Mouse (Mus musculus): ENCODE results near the gene Atp5f1. TPM values are rescaled to one million over a fixed set of nuclear protein-coding genes. Genes with fewer than 3 reads are reported as not detected.
"Not testable (repeated sequence)": the region's sequence is repeated elsewhere in the genome, so short reads cannot be mapped to it uniquely, and the experiment has no call there.

Gene Atp5f1
- polyA plus RNA-seq, 1 experiment from 2014 or later, result 436 TPM

DNA sequence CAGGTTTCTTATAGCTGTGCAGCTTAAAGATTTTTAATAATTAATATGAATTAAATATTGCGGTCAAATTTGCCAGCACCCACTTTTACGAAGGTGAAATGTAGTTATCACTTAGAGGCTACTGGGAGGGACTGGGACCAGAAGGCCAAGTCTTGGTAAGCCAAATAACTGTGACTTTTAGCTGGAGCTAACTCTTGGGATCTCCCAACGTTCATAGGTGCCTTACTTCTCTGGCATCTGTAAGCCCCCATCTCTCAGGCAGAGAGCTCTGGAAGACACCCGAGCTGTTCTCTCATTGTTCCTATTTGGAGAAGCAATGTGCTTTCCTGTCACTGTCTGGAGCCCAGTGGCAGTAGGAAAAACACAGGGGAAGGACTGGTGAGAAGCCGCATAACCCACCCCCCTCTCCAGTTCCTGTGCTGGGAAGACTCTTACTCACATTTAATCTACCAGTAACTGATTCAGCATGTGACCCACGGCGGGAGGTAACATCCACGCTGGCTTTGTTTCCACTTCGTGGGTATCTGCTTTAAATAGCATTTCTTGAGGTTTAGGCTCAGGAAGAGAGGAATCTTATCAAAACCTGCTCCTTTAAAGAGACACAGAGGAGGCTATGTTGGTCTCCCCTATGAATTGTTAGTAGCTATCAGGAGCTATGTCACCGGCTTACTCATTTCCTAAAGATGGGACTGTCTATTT lies 42.1 kb downstream of the Atp5f1 start:
- H3K27me3 ChIP-seq (ENCODE audit: insufficient read depth, low read length), result no peaks in the 10 kb centered on the region
- H3K36me3 ChIP-seq (replicated peaks; ENCODE audit: insufficient read depth, low read length), result no peaks in the 10 kb centered on the region
- ATAC-seq, result peak; percentile 44; the same call in 1 of the 2 replicates
- no peak for TF ChIP-seq EP300 (IDR thresholded peaks at IDR 0.05; ENCODE audit: low read depth)
- TF ChIP-seq CTCF (IDR thresholded peaks at IDR 0.05; ENCODE audit: low read depth), result no peak
- no peak overlapping the region for H3K4me3 ChIP-seq (ENCODE audit: low read depth, low read length)
- H3K4me2 ChIP-seq (ENCODE audit: low read depth, low read length), result no peak overlapping the region
- WGBS (ENCODE audit: insufficient replicate concordance), result 38% methylated on average over 10 of the region's 10 CpGs
- no peaks in the 10 kb centered on the region for H3K9me3 ChIP-seq (ENCODE audit: low read length)
- H3K9ac ChIP-seq (replicated peaks), result no peak overlapping the region
- DNase-seq, result no peak
- peaks cover 21% of the 10 kb centered on the region for H3K4me1 ChIP-seq (ENCODE audit: insufficient read depth)
- no peak overlapping the region for H3K27ac ChIP-seq (ENCODE audit: low read depth)

DNA sequence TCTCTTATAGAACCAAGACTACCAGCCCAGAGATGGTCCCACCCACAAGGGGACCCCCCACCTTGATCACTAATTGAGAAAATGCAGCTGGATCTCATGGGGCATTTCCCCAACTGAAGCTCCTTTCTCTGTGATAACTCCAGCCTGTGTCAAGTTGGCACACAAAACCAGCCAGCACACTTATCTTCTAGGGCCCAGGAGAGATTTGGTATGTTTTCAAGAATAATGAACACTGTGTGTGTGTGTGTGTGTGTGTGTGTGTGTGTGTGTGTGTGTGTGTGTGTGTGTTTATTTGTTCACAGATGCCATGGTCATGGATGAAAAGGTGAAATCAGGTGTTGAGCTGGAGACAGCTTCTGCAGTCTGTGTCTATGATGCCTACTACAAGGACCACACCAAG lies 43.4 kb downstream of the Atp5f1 start:
- H3K4me2 ChIP-seq (ENCODE audit: low read depth, low read length); ATAC-seq; H3K9me3 ChIP-seq (ENCODE audit: low read length); H3K9ac ChIP-seq (replicated peaks); H3K36me3 ChIP-seq (replicated peaks; ENCODE audit: insufficient read depth, low read length); DNase-seq; H3K4me3 ChIP-seq (ENCODE audit: low read depth, low read length); H3K27ac ChIP-seq (ENCODE audit: low read depth); H3K27me3 ChIP-seq (ENCODE audit: insufficient read depth, low read length): not testable (repeated sequence)
- peaks cover 26% of the 10 kb centered on the region for H3K4me1 ChIP-seq (ENCODE audit: insufficient read depth)

DNA sequence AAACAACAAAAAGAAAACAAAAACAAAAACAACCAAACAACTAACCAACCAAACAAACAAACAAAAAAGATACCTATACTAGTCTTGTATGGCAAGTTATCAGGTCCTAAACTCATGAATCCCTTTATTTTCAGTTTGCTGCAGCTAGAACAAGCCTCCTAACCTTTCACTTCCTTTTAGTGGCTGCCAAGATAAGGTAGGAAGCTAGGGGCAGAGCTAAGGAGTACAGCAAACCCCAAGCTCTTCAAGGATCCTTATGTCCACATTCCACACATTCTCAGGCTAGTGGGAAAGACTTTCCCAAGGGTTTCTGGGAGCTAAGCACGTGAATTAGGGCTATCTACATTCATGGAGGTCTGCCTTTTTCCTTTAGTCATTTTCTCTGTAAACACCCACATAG lies 44.6 kb downstream of the Atp5f1 start:
- H3K4me3 ChIP-seq (ENCODE audit: low read depth, low read length), result no peak overlapping the region
- no peaks in the 10 kb centered on the region for H3K27me3 ChIP-seq (ENCODE audit: insufficient read depth, low read length)
- H3K27ac ChIP-seq (ENCODE audit: low read depth), result peak overlapping the region; percentile 48; the same call in 1 of the 2 replicates
- no peak for ATAC-seq
- peaks cover 26% of the 10 kb centered on the region for H3K4me1 ChIP-seq (ENCODE audit: insufficient read depth)
- H3K4me2 ChIP-seq (ENCODE audit: low read depth, low read length), result no peak overlapping the region
- WGBS (ENCODE audit: insufficient replicate concordance), result 29% methylated on average over 1 of the region's 1 CpGs
- no peak for TF ChIP-seq CTCF (IDR thresholded peaks at IDR 0.05; ENCODE audit: low read depth)
- H3K36me3 ChIP-seq (replicated peaks; ENCODE audit: insufficient read depth, low read length), result no peaks in the 10 kb centered on the region
- H3K9me3 ChIP-seq (ENCODE audit: low read length), result no peaks in the 10 kb centered on the region
- no peak overlapping the region for H3K9ac ChIP-seq (replicated peaks)
- no peak for DNase-seq

DNA sequence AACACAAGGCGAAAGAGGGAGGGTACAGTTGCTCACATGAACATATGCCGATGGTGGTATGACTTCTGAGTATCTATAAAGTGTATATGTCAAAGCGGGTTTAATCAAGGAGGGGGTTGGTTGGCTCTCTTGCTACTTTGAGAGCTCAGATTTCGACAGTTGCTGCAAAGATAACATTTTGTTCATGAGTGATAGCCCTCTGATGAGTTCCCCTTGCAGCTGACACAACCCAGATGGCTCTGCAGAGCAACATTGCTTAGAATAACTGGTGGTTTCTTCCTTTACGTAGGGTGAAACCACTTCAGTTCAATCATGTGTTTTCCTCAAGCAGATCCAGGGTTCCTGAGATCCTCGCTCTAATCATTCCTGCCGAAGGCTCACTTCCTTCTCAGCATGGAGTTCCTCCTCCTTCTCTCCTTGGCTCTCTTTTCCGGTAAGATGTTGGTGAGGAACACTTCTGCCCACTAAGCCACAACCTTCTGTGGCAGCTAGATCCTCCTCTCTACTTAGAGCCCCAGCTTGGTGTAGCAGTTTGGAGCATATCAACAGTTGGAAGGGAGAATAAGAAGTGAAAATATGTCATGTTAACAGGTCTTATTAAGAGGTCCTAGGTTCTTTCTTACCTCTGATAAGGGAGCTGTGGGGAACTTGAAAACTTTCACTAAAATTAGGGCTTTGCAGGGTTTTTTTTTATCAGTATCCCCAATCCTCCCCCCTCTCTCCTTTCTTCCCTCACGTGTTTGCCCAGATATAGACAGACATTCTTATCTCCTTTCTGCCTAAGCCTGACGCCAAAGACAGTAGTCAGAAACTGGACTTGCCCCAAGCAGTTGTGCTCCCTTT lies 45.8 kb downstream of the Atp5f1 start:
- Histone ChIP-seq H3K4me1 (ENCODE audit: insufficient read depth) (peaks cover 26% of the 10 kb centered on the region), H3K36me3 (replicated peaks; ENCODE audit: insufficient read depth, low read length) (no peaks in the 10 kb centered on the region), H3K4me2 (ENCODE audit: low read depth, low read length) (peak overlapping the region; percentile 56), H3K9me3 (ENCODE audit: low read length) (no peaks in the 10 kb centered on the region), H3K4me3 (ENCODE audit: low read depth, low read length) (no peak overlapping the region), H3K27me3 (ENCODE audit: insufficient read depth, low read length) (no peaks in the 10 kb centered on the region), H3K27ac (ENCODE audit: low read depth) (peak overlapping the region; percentile 57), H3K9ac (replicated peaks) (peak overlapping the region; percentile 7; the same call in 1 of the 2 replicates)
- no peak for DNase-seq
- 29% methylated on average over 10 of the region's 10 CpGs for WGBS (ENCODE audit: insufficient replicate concordance)
- TF ChIP-seq CTCF (IDR thresholded peaks at IDR 0.05; ENCODE audit: low read depth) (no peak), EP300 (IDR thresholded peaks at IDR 0.05; ENCODE audit: low read depth) (peak; percentile 38; the same call in 1 of the 2 replicates)
- no peak; the same call in 1 of the 2 replicates for ATAC-seq

DNA sequence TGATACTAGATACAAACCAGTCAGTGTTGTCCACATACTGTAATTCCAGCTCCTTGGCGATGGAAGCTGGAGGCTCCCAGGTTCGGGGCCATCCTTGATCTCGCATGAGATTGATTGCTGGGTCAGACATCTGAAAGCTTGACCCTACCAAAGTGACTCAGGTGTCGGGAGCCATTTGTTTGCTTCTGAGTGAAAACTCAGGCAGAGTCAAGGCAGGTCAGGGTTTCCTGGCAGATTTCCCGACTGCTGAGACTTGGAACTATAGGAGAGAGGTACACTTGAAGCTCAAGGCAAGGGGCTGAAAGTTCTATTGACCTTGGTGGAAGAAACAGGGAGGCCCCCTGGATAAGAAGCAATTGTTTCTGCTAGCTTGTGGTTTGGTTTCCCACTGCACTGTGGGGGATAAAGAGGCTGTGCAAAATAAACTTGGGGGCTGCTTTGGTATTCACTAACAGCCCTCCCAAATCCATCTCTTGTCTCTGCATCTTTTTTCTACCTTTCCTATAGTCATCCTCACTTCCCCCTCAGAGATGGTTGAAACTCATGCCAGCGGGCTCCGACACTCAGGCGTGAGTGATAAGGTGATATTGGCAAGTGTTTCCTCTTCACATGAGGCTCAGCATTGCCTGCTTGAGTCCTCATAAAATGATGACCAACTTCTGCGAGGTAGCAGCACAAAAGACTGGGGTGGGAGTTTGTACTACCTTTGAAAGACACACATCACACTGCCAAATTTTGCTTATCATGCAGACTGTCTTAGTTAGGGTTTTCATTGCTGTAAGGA lies 47.6 kb downstream of the Atp5f1 start:
- Histone ChIP-seq H3K36me3 (replicated peaks; ENCODE audit: insufficient read depth, low read length) (no peaks in the 10 kb centered on the region), H3K9ac (replicated peaks) (no peak overlapping the region), H3K4me1 (ENCODE audit: insufficient read depth) (peaks cover 26% of the 10 kb centered on the region), H3K27ac (ENCODE audit: low read depth) (no peak overlapping the region), H3K9me3 (ENCODE audit: low read length) (no peaks in the 10 kb centered on the region), H3K4me2 (ENCODE audit: low read depth, low read length) (no peak overlapping the region), H3K27me3 (ENCODE audit: insufficient read depth, low read length) (no peaks in the 10 kb centered on the region), H3K4me3 (ENCODE audit: low read depth, low read length) (no peak overlapping the region)
- 40% methylated on average over 9 of the region's 9 CpGs for WGBS (ENCODE audit: insufficient replicate concordance)
- ATAC-seq, result no peak
- no peak for DNase-seq
- TF ChIP-seq EP300 (IDR thresholded peaks at IDR 0.05; ENCODE audit: low read depth), result no peak
- no peak for TF ChIP-seq CTCF (IDR thresholded peaks at IDR 0.05; ENCODE audit: low read depth)

Data from liver, postnatal 0 days (tissue).